Mouse (Mus musculus) cortical plate, adult 2 months (tissue): ENCODE measurements around the gene Cnot1.

Experiments used
- CTCF ChIP-seq: fragments of 200-500 bp; IDR thresholded peaks from 2 replicates; pipeline ENCODE4 v1.5.1; 2011; ENCODE audit warnings: mild to moderate bottlenecking, control low read depth, low read length; ENCODE audit not compliant: insufficient read depth; ENCODE audit errors: extremely low read depth
- POLR2A ChIP-seq: fragments of 200-500 bp; IDR thresholded peaks from 2 replicates; pipeline ENCODE4 v1.6.1; 2011; ENCODE audit warnings: mild to moderate bottlenecking, low read length, control low read depth; ENCODE audit not compliant: insufficient read depth; ENCODE audit errors: extremely low read depth

GRCm38 (mm10) chr8:95694631-95695030 lies 112.6 kb downstream of the Cnot1 start:
- TF ChIP-seq POLR2A (no peak), CTCF (no peak)
